Mouse (Mus musculus) liver, embryonic 14.5 days (tissue): ENCODE measurements around the gene BC005537. TPM values are rescaled to one million over a fixed set of nuclear protein-coding genes. Genes with fewer than 3 reads are reported as not detected.

Experiments used
- ATAC-seq: fragments of 200-750 bp; cut with Nextera tagmentation; 2 replicates; pipeline ENCODE4 v1.8.0; 2017; ENCODE audit warnings: moderate number of reproducible peaks, mild to moderate bottlenecking, moderate library complexity; ENCODE audit not compliant: insufficient read depth
- DNase-seq, 3 experiments: peaks; one replicate each; pipeline ENCODE4 v3.0.0-alpha.2; 2012 to 2013; ENCODE audit warnings: low read depth in 3 of 3, low spot score in 3 of 3
- H3K27ac ChIP-seq: fragments of 300-500 bp; sonication (generic); 2 replicates; pipeline ENCODE4 v1.5.1; 2014; ENCODE audit warnings: moderate library complexity, mild to moderate bottlenecking, control low read depth, inconsistent platforms
- H3K27me3 ChIP-seq: fragments of 300-500 bp; sonication (generic); 2 replicates; pipeline ENCODE4 v1.6.1; 2014; ENCODE audit warnings: mild to moderate bottlenecking, low read length, moderate library complexity; ENCODE audit not compliant: control insufficient read depth, insufficient read depth
- H3K36me3 ChIP-seq: fragments of 300-500 bp; sonication (generic); replicated peaks from 2 replicates; pipeline ENCODE4 v1.6.1; 2014; ENCODE audit warnings: low read depth; ENCODE audit not compliant: control insufficient read depth, insufficient read depth
- H3K4me1 ChIP-seq, 2 experiments: fragments of 200-500 bp in 1 of 2; fragments of 300-500 bp in 1 of 2; sonication (generic) in 1 of 2; replicated peaks; 2 replicates each; pipeline ENCODE4 v1.6.1; 2012 to 2014; ENCODE audit warnings: antibody characterized with exemption in 1 of 2, inconsistent platforms in 1 of 2, low read length in 1 of 2; ENCODE audit not compliant: control insufficient read depth in 2 of 2, insufficient read depth in 2 of 2
- H3K4me2 ChIP-seq: fragments of 300-500 bp; sonication (generic); 2 replicates; pipeline ENCODE4 v1.6.1; 2014; ENCODE audit warnings: low read depth, mild to moderate bottlenecking, control low read depth, moderate library complexity
- H3K4me3 ChIP-seq, 2 experiments: fragments of 200-500 bp in 1 of 2; fragments of 300-500 bp in 1 of 2; sonication (generic) in 1 of 2; 2 replicates each; pipeline ENCODE4 v1.5.1; 2012 to 2014; ENCODE audit warnings: low read depth in 2 of 2, low read length in 2 of 2, mild to moderate bottlenecking in 2 of 2, control low read depth in 1 of 2, inconsistent platforms in 1 of 2, moderate library complexity in 1 of 2; ENCODE audit not compliant: insufficient read depth in 1 of 2
- H3K9ac ChIP-seq: fragments of 300-500 bp; sonication (generic); replicated peaks from 2 replicates; pipeline ENCODE4 v1.6.1; 2014; ENCODE audit warnings: mild to moderate bottlenecking, control low read depth, moderate library complexity
- H3K9me3 ChIP-seq: fragments of 300-500 bp; sonication (generic); 2 replicates; pipeline ENCODE4 v1.6.1; 2016; ENCODE audit warnings: low read length, mixed read lengths; ENCODE audit not compliant: control insufficient read depth
- CTCF ChIP-seq: IDR thresholded peaks from 2 replicates; pipeline ENCODE4 v1.5.1; 2016; ENCODE audit warnings: antibody characterized with exemption, low read depth, control low read depth
- EP300 ChIP-seq: IDR thresholded peaks from 2 replicates; pipeline ENCODE4 v1.6.1; 2016; ENCODE audit warnings: antibody characterized with exemption, low read depth
- WGBS: fragments of 180-500 bp; shearing (Covaris S2); extraction: QIAGEN DNeasy Blood & Tissue Kit; methylation state at CpG from one replicate; pipeline ENCODE4 v1.1.7; 2014; ENCODE audit not compliant: insufficient replicate concordance; 5-methylcytosine and 5-hydroxymethylcytosine counted together
- polyA plus RNA-seq, 2 experiments: library from polyadenylated mRNA; depleted of rRNA in 1 of 2; stranded (reverse) in 1 of 2; unstranded in 1 of 2; fragments of >200 nt; fragmentation: Nextera tagmentation in 1 of 2; extraction: Ambion mirVana in 1 of 2; gene quantifications; 2 replicates each; pipeline versions ENCODE4 v1.2.1 to v1.2.3; 2012 to 2014

BC005537 gene
- polyA plus RNA-seq, 2 experiments, result 13.7 to 33.5 TPM

- Histone ChIP-seq H3K9ac (peak overlapping the region; percentile 100), H3K9me3 (no peaks in the 10 kb centered on the region), H3K27ac (peak overlapping the region; percentile 94), H3K36me3 (peaks cover 13% of the 10 kb centered on the region), H3K4me2 (peak overlapping the region; percentile 99), H3K4me1 (peaks cover 10 to 14% of the 10 kb centered on the region in 2 experiments), H3K4me3 (peak overlapping the region; percentile 93 to 95), H3K27me3 (no peaks in the 10 kb centered on the region)
- TF ChIP-seq CTCF, result no peak; the same call in 1 of the 2 replicates
- TF ChIP-seq EP300, result no peak
- ATAC-seq (peak; percentile 12), DNase-seq (peak in 2 of 3 experiments; percentile 56 to 66)
- under 1% methylated on average over 31 of the region's 31 CpGs for WGBS
Measured at GRCm38 (mm10) chr13:24799925-24800673, 1.4 kb upstream of the BC005537 start.

GRCm38 (mm10) chr13:24800674-24801307 lies 666 bp upstream of the BC005537 start:
- peak overlapping the region; percentile 99 for H3K4me2 ChIP-seq
- H3K36me3 ChIP-seq, result peaks cover 20% of the 10 kb centered on the region
- peak overlapping the region; percentile 94 for H3K27ac ChIP-seq
- WGBS, result under 1% methylated on average over 42 of the region's 42 CpGs
- peak overlapping the region; percentile 93 to 95 for H3K4me3 ChIP-seq
- peak overlapping the region; percentile 100 for H3K9ac ChIP-seq
- peak; percentile 91 for ATAC-seq
- TF ChIP-seq EP300 (peak; percentile 64), CTCF (0 out of 2 replicates have a peak, but pooled peaks have one; percentile 11)
- no peaks in the 10 kb centered on the region for H3K27me3 ChIP-seq
- peak; percentile 97 for DNase-seq
- H3K4me1 ChIP-seq, result peaks cover 13 to 14% of the 10 kb centered on the region in 2 experiments
- no peaks in the 10 kb centered on the region for H3K9me3 ChIP-seq

- Histone ChIP-seq H3K27ac (peak overlapping the region; percentile 94), H3K9ac (peak overlapping the region; percentile 100), H3K27me3 (no peaks in the 10 kb centered on the region), H3K4me3 (peak overlapping the region; percentile 81 to 95), H3K4me2 (peak overlapping the region; percentile 99), H3K4me1 (peaks cover 13 to 14% of the 10 kb centered on the region in 2 experiments), H3K36me3 (peaks cover 31% of the 10 kb centered on the region), H3K9me3 (no peaks in the 10 kb centered on the region)
- WGBS, result under 1% methylated on average over 26 of the region's 26 CpGs
- ATAC-seq (no peak), DNase-seq (peak; percentile 52 to 57 (median 54))
- TF ChIP-seq EP300 (no peak), CTCF (no peak)
Measured at GRCm38 (mm10) chr13:24802131-24802691, 754 bp downstream of the BC005537 start.

- Histone ChIP-seq H3K36me3 (peaks cover 41% of the 10 kb centered on the region), H3K4me2 (peak overlapping the region; percentile 99), H3K4me1 (peaks cover 13 to 14% of the 10 kb centered on the region in 2 experiments), H3K9ac (peak overlapping the region; percentile 100), H3K4me3 (peak overlapping the region; percentile 81 to 95), H3K27me3 (no peaks in the 10 kb centered on the region), H3K9me3 (no peaks in the 10 kb centered on the region), H3K27ac (peak overlapping the region; percentile 94)
- no peak for TF ChIP-seq CTCF
- no peak for TF ChIP-seq EP300
- no peak for DNase-seq
- no peak for ATAC-seq
- 11% methylated on average over 2 of the region's 2 CpGs for WGBS
Measured at GRCm38 (mm10) chr13:24803196-24803595, 1.7 kb downstream of the BC005537 start.

GRCm38 (mm10) chr13:24806079-24806478 lies 4.6 kb downstream of the BC005537 start:
- no peak for TF ChIP-seq CTCF
- no peak for TF ChIP-seq EP300
- no peaks in the 10 kb centered on the region for H3K27me3 ChIP-seq
- no peak overlapping the region for H3K27ac ChIP-seq
- H3K9ac ChIP-seq, result no peak overlapping the region
- no peak overlapping the region for H3K4me3 ChIP-seq
- peaks cover 6 to 9% of the 10 kb centered on the region in 2 experiments for H3K4me1 ChIP-seq
- no peaks in the 10 kb centered on the region for H3K9me3 ChIP-seq
- H3K36me3 ChIP-seq, result peaks cover 67% of the 10 kb centered on the region
- DNase-seq (no peak), ATAC-seq (no peak)
- H3K4me2 ChIP-seq, result no peak overlapping the region
